Mouse (Mus musculus) liver, adult 2 months (tissue): ENCODE results near the gene Sprr2a2. TPM values are rescaled to one million over a fixed set of nuclear protein-coding genes. Genes with fewer than 3 reads are reported as not detected.
"Not testable (repeated sequence)": the region's sequence is repeated elsewhere in the genome, so short reads cannot be mapped to it uniquely, and the experiment has no call there.

ENCODE experiments used
- DNase-seq: peaks from one replicate; pipeline ENCODE4 v3.0.0-alpha.2; 2011; ENCODE audit warnings: low read depth, low spot score; ENCODE audit errors: extremely low read depth
- H3K27ac ChIP-seq: fragments of 200-500 bp; replicated peaks from 2 replicates; pipeline ENCODE4 v1.5.1; 2012; ENCODE audit warnings: low read depth, mild to moderate bottlenecking, control low read depth, inconsistent platforms, low read length; ENCODE audit not compliant: insufficient read depth
- H3K27me3 ChIP-seq: fragments of 200-500 bp; 2 replicates; pipeline ENCODE4 v1.6.1; 2012; ENCODE audit warnings: mild to moderate bottlenecking, moderate library complexity, low read length, inconsistent platforms; ENCODE audit not compliant: control insufficient read depth, insufficient read depth
- H3K36me3 ChIP-seq: fragments of 200-500 bp; 2 replicates; pipeline ENCODE4 v1.6.1; 2012; ENCODE audit warnings: low read length, inconsistent platforms; ENCODE audit not compliant: control insufficient read depth, insufficient read depth
- H3K4me1 ChIP-seq: fragments of 200-500 bp; 2 replicates; pipeline ENCODE4 v1.6.1; 2011; ENCODE audit warnings: low read length; ENCODE audit not compliant: control insufficient read depth, insufficient read depth
- H3K4me3 ChIP-seq: fragments of 200-500 bp; 2 replicates; pipeline ENCODE4 v1.5.1; 2011; ENCODE audit warnings: low read depth, mild to moderate bottlenecking, control low read depth, low read length, moderate library complexity; ENCODE audit not compliant: insufficient read depth
- H3K79me2 ChIP-seq: fragments of 200-500 bp; 2 replicates; pipeline ENCODE4 v1.6.1; 2012; ENCODE audit warnings: inconsistent platforms, mild to moderate bottlenecking, low read length, moderate library complexity; ENCODE audit not compliant: control insufficient read depth, insufficient read depth
- H3K9ac ChIP-seq: fragments of 200-500 bp; 2 replicates; pipeline ENCODE4 v1.6.1; 2012; ENCODE audit warnings: low read depth, mild to moderate bottlenecking, control low read depth, inconsistent platforms, low read length
- WGBS: fragments of 180-500 bp; shearing (Covaris S2); methylation state at CpG from one replicate; pipeline ENCODE4 v1.1.7; 2018; 5-methylcytosine and 5-hydroxymethylcytosine counted together
- polyA plus RNA-seq: library from polyadenylated mRNA; depleted of rRNA; stranded (reverse); fragments of >200 nt; gene quantifications from 2 replicates; pipeline ENCODE4 v1.2.3, GENCODE M21; 2012
- total RNA-seq: library from RNA; depleted of rRNA; stranded (reverse); fragments of >200 nt; gene quantifications from 2 replicates; pipeline ENCODE4 v1.2.3, GENCODE M21; 2014

The Sprr2a2 gene
- total and polyA plus RNA-seq, 2 experiments = 12.2 TPM; not detected in 1

GRCm38 (mm10) chr3:92253860-92254259 is 38.1 kb downstream of the Sprr2a2 start:
- H3K79me2 ChIP-seq, H3K4me1 ChIP-seq, H3K36me3 ChIP-seq, H3K9ac ChIP-seq, H3K27me3 ChIP-seq, DNase-seq, H3K27ac ChIP-seq, H3K4me3 ChIP-seq: not testable (repeated sequence)
- no CpG with 5 or more reads among the region's 8 CpGs for WGBS

DNA sequence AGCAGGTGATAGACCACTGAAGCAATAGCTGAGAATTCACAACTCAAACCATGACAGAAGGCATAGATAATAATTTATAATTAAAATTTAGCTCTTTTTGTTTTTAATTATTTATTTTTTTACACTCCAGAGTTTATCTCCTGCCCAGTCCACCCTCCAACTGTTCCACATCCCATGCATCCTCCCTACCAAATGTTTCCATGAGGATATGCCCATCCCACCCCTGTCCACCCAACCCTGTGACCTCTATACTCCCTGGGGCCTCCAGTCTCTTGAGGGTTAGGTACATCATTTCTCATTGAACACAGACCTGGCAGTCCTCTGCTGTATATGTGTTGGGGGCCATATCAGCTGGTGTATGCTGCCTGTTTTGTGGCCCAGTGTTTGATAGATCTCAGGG is 42.8 kb downstream of the Sprr2a2 start:
- H3K9ac ChIP-seq, H3K27me3 ChIP-seq, H3K27ac ChIP-seq, H3K36me3 ChIP-seq, H3K79me2 ChIP-seq, H3K4me3 ChIP-seq, DNase-seq, H3K4me1 ChIP-seq: not testable (repeated sequence)

DNA sequence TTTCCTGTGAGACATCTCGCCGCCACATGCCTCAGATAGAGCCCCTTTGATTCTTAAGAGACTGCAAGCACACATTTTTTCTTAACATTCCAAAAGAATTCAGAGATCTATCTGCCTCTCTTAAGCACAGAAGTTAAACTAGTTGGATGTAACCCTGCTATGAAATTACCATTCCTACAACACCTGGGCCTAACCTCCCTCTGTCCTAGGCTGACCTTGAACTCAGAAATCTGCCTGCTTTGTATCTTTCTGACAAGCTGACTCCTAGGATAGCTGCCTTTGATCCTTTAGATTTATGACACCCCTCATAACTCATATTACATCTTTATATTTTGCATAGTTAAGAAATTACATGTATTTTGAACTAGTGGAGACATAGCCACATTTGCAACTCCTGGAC is 47.7 kb downstream of the Sprr2a2 start:
- not testable (repeated sequence) for H3K4me1 ChIP-seq, H3K4me3 ChIP-seq, H3K27me3 ChIP-seq, H3K27ac ChIP-seq, H3K36me3 ChIP-seq, H3K9ac ChIP-seq, H3K79me2 ChIP-seq, DNase-seq
- no CpG with 5 or more reads among the region's 2 CpGs for WGBS

DNA sequence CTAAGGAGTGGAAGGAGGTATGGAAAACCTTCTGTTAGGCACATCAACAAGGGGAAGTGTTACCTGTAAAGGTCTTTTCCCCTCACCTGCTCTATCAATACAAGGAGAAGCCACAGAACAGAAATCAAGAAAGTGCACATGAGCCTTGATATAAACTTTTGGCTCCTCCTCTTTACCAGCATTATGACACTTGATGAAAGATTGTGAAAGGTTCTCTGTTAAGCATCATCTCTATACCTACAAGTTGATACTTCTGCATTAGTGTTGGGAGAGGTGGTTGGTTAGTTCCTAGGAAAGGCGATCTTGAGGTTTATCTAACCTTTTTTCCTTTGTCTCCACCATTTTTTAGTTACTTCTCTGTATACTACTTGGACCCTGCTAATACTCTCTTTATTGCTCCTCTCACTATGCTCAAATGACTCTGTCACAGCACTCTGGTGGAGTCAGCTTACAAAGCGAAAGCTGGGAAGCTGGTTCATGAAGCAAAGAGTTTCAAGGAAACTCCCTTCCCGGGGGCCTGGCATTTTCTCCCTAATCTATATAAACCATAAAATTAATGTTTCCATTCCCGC is 55.8 kb downstream of the Sprr2a2 start:
- H3K36me3 ChIP-seq, H3K9ac ChIP-seq, H3K27me3 ChIP-seq, DNase-seq, H3K79me2 ChIP-seq, H3K4me1 ChIP-seq, H3K27ac ChIP-seq, H3K4me3 ChIP-seq: not testable (repeated sequence)
- WGBS = no CpG with 5 or more reads among the region's 4 CpGs

GRCm38 (mm10) chr3:92273504-92273903 is 57.8 kb downstream of the Sprr2a2 start:
- DNase-seq, H3K4me1 ChIP-seq, H3K9ac ChIP-seq, H3K79me2 ChIP-seq, H3K4me3 ChIP-seq, H3K27me3 ChIP-seq, H3K36me3 ChIP-seq, H3K27ac ChIP-seq: not testable (repeated sequence)

GRCm38 (mm10) chr3:92274018-92274417 is 58.3 kb downstream of the Sprr2a2 start:
- WGBS = no CpG with 5 or more reads among the region's 1 CpGs
- not testable (repeated sequence) for H3K4me3 ChIP-seq, H3K9ac ChIP-seq, DNase-seq, H3K36me3 ChIP-seq, H3K79me2 ChIP-seq, H3K27me3 ChIP-seq, H3K27ac ChIP-seq, H3K4me1 ChIP-seq

DNA sequence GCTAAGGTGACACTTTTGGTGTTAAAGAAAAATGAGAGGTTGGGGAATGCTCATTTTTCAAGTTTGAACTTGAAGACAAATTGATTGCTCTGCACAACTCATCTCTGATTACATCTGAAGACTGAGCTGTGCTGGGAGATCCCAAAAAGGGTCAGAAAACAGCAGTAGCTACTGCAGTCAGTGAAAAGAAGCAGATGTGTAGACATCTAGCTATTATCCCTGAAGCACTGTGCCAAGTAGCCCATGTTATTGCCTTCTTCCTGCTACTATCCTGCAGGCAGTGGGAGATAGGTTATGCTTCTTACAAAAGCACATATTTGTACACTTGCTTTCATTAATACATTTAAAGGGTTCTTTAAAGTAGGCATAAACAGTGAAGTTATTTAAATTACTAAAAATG is 63.9 kb downstream of the Sprr2a2 start:
- not testable (repeated sequence) for DNase-seq, H3K4me1 ChIP-seq

GRCm38 (mm10) chr3:92280963-92281606 is 65.4 kb downstream of the Sprr2a2 start:
- not testable (repeated sequence) for H3K27me3 ChIP-seq, H3K27ac ChIP-seq, H3K9ac ChIP-seq, H3K4me3 ChIP-seq, H3K79me2 ChIP-seq, H3K36me3 ChIP-seq, H3K4me1 ChIP-seq, DNase-seq
- 21% methylated on average over 5 of the region's 12 CpGs for WGBS

More for the DNA sequence above, 63.9 kb downstream of the Sprr2a2 start:
- not testable (repeated sequence) for H3K27ac ChIP-seq, H3K36me3 ChIP-seq, H3K9ac ChIP-seq, H3K4me3 ChIP-seq, H3K27me3 ChIP-seq, H3K79me2 ChIP-seq

DNA sequence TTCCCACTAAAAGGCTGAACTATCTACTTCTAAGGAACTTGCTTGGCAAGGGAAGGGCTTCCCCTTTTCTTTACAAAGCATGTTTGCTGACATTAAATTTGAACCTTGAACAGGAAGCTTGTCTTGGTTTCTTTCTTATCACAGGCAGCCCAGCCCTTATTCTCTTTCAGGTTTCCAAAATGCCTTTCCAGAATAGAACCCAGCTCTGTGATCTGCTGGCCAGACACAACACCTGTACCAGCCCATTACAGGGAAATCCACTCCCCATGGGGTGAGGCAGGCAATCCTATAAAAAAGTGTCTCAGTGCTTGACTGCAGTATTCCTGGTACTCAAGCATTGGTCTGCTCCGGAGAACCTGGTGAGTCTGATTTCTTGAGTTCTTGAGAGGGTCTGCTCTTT is 69.4 kb downstream of the Sprr2a2 start, which contains the start of gene Sprr2a3:
Gene Sprr2a3 (plus strand): TSS at position 317 of the 400 bp plus-strand sequence.
- H3K36me3 ChIP-seq, H3K27me3 ChIP-seq, H3K4me1 ChIP-seq, H3K9ac ChIP-seq, DNase-seq, H3K27ac ChIP-seq, H3K4me3 ChIP-seq, H3K79me2 ChIP-seq: not testable (repeated sequence)
- 91% methylated on average over 1 of the region's 1 CpGs for WGBS
